Mouse (Mus musculus): ENCODE measurements around the gene Cth.

The Cth gene

DNA sequence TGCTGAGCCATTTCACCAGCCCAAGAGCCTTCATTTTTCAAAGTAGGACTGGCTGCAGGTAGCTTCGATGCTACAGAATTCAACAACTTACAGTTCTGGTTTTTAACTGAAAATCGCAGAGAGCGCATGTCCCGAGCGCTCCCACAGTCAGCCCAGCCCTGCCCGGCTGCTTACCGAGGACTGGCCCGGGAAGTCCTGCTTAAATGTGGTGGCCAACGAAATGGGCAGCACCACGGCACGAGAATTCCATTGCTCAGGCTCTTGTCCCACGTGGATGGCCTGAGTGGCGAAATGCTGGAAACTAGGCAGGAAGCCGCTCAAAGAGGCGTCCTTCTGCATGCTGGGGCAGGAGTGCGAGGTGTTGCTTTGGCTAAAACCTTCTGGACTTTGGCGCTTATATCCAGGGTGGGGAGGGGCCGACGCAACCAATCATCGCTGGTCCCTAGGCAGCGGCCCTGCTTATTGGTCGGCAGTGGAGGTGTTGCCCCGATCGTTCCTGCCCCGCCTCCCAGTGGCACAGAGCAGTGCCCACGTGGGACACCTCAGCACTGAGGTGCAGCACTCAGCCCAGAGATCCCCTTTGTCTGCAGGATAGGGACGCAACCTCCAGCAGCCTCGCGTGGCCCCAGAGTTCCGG is at the start of gene Cth:
Gene Cth, minus strand, starts transcription at position 386 of the 637 bp plus-strand sequence.
- in situ Hi-C loops (cut with MboI; ENCODE audit: unreplicated experiment in 2 of 2): loop anchor here in 1 of 2 experiments (25.0 kb wide), 1 partner anchor 388 kb away; the partner anchor contains the start of gene Zranb2

DNA sequence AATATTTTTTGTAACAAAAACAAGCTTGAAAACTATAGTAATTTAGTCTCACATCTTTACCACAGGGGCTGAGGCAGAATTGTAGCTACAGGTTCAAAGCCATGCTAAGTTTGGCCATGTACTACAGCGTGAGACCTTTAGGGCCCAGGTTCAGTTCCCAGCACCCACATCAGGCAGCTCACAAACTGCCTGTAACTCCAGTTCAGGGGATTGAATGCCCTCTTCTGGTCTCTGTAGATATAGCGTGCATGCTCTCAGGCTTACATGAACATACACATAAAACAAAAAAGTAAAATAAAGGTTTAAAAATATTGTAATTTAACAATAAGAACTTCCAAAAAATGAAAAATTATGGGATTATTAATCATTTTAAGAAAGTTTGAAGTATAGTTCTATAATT is 48.4 kb upstream of the Cth start:
- in situ Hi-C loops (cut with MboI; ENCODE audit: unreplicated experiment in 2 of 2): no loop called here

DNA sequence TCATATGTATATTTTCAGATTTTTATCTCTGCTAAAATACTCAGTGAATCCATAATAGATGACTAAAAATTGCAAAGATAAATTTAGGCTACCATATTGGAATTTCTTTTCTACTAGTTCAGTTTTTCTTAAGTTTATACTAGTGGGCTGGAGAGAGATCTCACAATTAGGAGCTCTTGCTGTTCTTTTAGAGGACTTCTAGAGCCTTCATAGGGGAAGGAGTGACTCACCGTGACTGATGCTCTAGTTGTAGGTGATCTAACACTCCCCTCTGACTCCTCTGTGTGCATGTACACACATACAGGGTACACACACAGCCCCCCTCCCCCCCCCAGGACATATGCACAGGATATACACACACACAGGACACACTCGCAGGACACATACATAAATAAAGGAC is 46.3 kb upstream of the Cth start:
- in situ Hi-C loops (cut with MboI; ENCODE audit: unreplicated experiment in 2 of 2): no loop called here

DNA sequence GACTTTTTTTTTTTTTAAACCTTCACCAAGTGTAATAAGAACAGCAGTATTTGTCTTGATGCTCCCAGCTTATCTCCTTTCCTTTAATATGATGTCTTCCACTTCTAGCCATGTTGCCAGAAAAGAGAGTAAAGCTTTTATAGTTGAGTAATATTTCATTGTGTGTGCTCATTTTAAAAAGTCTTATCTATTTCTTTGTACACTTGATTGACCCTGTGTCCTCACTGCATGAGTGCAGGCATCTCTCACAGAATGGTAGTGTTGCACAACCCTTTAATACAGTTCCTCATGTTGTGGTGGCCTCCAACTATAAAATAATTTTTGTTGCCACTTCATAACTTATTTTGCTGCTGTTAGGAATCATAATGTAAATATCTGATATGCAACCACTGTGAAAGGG is 32.4 kb upstream of the Cth start:
- in situ Hi-C loops (cut with MboI; ENCODE audit: unreplicated experiment in 2 of 2): no loop called here

DNA sequence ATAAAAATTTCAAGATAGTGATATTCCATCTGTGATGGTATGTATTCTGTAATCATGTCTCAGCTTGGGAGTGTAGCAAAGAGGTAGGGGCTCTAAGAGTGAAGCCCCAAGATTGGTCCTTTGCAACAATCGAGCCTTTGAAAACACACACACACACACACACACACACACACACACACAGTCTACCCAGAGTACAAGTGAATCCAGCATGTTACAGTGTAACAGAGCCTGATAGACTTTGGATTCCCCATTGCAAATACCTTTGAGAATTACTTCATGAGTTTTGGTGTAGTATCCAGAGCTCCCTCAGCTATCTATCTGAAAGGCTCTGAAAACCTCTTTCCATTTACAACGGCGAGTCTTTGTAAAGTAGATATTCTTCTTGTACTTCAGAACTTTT is 31.3 kb upstream of the Cth start:
- in situ Hi-C loops (cut with MboI; ENCODE audit: unreplicated experiment in 2 of 2): no loop called here

DNA sequence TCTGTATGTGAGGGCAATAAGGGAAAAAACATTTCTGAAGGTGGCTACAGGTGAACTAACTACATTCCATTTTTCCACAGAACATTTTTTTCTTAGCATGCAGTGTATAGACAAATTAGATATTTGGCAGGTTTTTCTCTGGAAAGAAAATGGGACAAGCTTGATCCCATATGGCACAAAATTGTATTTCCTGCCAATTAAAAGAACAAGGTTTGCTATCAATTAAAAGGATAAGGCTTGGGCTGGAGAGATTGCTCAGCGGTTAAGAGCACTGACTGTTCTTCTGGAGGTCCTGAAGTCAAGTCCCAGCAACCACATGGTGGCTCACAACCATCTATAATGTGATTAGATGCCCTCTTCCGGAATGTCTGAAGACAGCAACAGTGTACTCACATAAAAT is 30.6 kb upstream of the Cth start:
- in situ Hi-C loops (cut with MboI; ENCODE audit: unreplicated experiment in 2 of 2): no loop called here

DNA sequence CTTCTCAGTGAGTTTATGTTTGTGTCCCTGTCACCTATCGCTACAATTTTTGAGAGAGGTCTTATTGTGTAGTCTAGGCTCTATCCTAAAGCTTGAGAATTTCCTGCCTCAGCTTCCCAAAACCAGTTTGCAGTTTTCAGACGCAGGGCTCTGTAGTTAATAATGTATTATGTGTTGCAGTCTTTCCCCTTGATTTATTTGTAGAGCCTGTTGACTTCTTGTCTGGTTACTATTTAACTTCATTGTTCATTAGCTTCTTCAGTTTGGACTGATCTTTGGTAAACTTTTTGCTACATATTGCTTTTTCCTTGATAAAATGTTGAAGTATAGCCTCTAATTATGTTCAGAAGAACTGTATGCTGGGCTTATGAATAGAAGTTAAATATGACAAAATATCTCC is 27.8 kb upstream of the Cth start:
- in situ Hi-C loops (cut with MboI; ENCODE audit: unreplicated experiment in 2 of 2): loop anchor here in 1 of 2 experiments (5.0 kb wide), 1 partner anchor 65 kb away; no protein-coding TSS in a partner anchor

DNA sequence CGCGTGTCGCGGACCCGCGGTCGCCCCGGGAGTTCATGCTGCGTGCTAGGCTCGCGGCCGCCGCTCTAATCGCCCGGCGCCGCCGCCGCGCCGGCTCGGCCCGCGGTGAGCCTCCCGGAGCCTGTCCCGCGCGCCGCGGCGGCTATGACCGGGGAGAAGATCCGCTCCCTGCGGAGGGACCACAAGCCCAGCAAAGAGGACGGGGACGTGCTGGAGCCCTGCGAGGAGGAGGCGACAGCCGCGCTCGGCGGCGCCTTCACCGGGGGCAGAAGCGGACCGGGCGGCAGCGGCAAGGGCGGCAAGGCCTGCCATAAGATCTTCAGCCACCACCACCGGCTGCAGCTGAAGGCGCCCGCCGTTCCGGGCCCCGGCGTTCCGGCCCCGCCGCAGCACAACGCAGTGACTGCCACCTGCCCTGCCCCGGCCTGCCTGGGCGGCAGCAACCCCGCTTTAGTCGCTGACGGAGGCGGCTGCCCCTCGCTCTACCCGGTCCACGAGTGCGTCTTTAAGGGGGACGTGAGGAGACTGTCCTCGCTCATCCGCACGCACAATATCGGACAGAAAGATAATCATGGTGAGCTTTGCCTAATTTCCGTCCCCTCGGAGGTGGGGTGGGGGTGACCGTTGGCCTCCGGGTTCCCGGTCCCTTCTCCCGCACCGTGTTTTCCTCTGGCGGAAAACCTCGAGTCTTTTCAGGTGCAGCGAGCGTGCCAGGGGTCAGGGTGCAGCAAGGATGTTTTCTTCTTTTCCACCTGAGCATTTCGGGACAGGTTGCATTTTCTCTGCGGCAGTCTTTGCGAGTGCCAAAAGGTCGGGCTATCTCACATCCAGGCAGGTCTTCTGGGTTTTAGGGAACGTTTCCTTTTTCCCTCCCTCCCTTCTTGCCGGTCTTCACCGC is 22.8 kb upstream of the Cth start:
- in situ Hi-C loops (cut with MboI; ENCODE audit: unreplicated experiment in 2 of 2): loop anchor here in 1 of 2 experiments (5.0 to 25.0 kb wide), 2 partner anchors 90 to 410 kb away; partner anchors contain the start of genes Lrrc40, Srsf11 and Zranb2

DNA sequence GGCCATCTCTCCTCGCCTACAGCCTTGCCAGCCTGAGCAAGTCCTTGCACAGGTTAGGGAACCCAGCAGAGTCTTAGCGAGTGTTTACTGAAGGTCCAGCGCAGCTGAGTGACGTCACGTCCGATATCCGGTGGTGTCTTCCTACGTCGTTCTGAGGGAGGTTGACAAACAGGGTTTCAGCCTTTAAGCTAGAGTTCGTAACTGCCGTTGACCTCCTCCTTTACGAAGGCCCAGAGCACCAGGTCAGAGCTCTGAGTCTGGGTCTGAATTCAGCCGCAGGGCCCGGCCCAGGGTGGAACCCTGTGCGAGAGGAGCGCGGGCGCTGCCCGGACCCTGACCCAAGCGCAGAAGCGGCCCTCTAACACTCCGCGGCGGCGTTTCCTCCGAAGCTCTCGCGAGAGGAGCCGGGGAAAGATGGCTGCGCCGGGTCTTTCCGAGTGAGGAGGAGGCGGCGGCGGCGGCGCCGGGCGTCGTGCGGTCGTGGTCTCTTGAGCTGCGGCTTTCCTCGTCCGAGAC is 22.0 kb upstream of the Cth start, which contains the start of gene Ankrd13c:
Gene Ankrd13c, plus strand, starts transcription at position 397 of the 516 bp plus-strand sequence.
- in situ Hi-C loops (cut with MboI; ENCODE audit: unreplicated experiment in 2 of 2): loop anchor here in 1 of 2 experiments (5.0 to 25.0 kb wide), 2 partner anchors 90 to 410 kb away; partner anchors contain the start of genes Lrrc40, Srsf11 and Zranb2

DNA sequence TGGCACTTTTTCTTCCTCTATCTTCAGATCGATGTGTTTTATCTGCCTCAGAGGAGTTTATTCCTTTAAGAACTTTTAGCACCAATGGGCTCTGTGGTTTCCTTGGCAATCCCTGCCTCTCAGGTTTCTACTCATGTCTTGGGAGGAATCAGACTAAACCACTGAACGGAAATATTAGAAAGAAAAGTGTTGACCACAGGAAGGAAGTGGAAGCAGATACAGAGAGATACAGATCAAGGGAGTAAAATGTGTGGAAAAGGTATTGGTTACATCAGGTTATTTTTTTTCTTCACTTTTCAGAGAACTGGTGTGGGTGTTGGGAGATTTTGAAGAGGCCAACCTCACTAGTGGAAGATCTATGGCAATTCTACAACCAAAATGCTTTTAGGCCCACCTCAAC is 13.7 kb upstream of the Cth start:
- in situ Hi-C loops (cut with MboI; ENCODE audit: unreplicated experiment in 2 of 2): loop anchor here (10.0 to 25.0 kb wide), 2 partner anchors 401 to 1566 kb away; partner anchors contain the start of gene Zranb2 (in 1 of the 2)

DNA sequence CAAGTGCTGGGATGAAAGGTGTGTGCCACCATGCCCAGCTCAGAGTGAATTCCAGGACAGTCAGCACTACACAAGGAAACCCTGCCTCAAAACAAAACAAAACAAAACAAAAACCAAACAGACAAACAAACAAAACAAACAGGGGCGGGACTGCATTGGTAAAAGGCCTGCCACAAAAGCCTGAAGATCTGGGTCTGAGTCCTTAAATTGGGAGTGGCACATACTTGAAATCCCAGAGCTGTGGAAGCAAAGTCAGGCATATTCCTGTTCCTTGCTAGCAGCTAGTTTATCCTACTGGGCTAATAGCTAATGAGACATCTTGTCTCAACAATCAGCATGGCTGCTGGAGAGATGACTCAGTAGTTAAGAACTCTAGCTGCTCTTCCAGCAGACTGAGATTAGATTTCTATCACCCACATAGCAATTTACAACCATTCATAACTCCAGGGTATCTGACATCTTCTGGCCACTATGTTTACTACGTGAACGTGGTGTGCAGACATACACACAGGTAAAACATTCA is 9.5 kb upstream of the Cth start:
- in situ Hi-C loops (cut with MboI; ENCODE audit: unreplicated experiment in 2 of 2): loop anchor here (10.0 to 25.0 kb wide), 2 partner anchors 397 to 1570 kb away; partner anchors contain the start of gene Zranb2 (in 1 of the 2)

DNA sequence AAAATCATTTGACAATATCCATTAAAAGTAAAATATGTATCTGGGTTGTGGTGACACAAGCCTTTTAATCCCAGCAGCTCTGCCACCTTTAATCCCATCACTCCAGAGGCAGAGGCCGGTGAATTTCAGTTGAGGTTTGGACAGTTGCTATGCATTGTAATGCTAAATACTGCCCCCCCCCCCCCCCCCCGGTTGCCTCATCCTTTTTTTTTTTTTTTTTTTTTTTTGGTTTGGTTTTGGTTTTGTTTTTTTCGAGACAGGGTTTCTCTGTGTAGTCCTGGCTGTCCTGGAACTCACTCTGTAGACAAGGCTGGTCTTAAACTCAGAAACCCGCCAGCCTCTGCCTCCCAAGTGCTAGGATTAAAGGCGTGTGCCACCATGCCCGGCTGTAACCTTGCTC is 8.3 kb upstream of the Cth start:
- in situ Hi-C loops (cut with MboI; ENCODE audit: unreplicated experiment in 2 of 2): loop anchor here (10.0 to 25.0 kb wide), 2 partner anchors 396 to 1572 kb away; partner anchors contain the start of gene Zranb2 (in 1 of the 2)

DNA sequence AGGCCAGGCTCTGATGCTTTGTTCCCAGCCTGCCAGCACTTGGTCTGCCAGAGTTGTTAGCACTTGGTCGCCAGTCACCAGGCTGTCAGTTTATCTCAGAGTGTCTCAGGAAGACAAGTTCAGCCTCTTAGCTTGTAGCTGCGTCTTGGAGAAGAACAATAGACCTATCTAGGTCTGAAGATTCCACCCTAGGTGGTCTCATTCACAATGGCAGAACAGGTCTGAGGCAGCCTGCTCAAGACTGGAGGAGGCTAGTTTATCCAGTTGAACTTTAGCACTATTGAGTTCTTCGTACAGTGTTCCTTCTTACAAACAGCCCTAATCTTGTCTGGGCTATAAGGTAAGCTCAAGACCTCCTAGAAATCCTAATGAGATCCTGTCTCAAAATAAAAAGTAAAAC is 7.2 kb upstream of the Cth start:
- in situ Hi-C loops (cut with MboI; ENCODE audit: unreplicated experiment in 2 of 2): loop anchor here (10.0 to 25.0 kb wide), 2 partner anchors 395 to 1573 kb away; partner anchors contain the start of gene Zranb2 (in 1 of the 2)

DNA sequence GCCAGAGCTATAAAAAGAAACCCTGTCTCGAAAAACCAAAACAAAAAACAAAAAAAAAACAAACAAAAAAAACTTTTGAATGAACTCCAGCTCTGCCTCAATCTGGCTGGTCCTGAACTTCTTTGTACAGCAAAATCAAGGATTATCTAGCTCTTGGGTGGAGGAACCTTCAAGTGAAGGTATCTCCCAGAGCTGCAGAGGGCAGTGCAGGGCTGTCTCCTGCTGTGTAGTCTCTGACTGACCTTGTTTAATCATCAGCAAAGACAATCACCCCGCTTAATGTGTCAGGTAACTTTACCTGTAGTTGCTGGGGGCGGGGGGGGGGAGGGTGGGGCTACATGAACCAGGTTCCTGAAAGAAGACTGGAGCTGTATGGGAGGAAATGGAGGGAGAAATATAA is 6.7 kb upstream of the Cth start:
- in situ Hi-C loops (cut with MboI; ENCODE audit: unreplicated experiment in 2 of 2): loop anchor here (10.0 to 25.0 kb wide), 2 partner anchors 394 to 1573 kb away; partner anchors contain the start of gene Zranb2 (in 1 of the 2)

DNA sequence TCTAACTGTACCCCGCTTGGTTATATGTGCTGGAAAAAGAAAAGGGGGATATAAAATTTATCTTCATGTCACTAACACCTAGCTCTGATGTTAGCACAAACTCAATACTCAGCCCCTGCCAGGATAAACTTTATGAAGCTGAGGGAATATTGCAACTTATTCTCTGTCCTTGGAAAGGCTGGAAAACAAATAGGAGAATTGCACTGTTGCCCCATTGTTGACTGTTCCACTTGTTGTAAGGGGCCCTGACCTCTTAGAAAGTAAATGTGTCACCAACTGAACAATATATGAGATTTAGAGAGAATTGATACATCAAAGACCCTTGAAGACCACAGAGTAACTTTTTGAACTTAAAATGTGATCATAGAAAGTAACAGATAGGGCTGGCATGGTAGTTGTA is 4.5 kb upstream of the Cth start:
- in situ Hi-C loops (cut with MboI; ENCODE audit: unreplicated experiment in 2 of 2): loop anchor here in 1 of 2 experiments (25.0 kb wide), 1 partner anchor 392 kb away; the partner anchor contains the start of gene Zranb2

DNA sequence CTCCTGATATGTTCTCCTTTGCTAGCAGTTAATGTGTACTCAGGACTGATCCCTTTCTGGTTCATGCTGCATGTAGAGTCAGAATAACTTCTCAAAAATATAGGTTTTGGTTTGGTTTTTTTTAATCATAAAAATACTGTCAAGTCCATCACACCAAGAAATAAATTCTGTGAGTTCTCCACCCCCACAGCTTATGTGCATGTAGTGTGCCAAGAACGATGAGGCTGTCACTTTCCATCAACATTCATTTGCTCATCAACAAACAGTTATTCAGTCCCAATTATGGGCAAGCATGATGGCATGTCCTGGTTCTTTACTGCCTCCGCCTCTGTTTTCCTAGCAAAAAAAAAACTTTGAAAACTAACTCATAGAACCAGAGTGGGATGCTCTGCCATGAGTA is 3.9 kb upstream of the Cth start:
- in situ Hi-C loops (cut with MboI; ENCODE audit: unreplicated experiment in 2 of 2): loop anchor here in 1 of 2 experiments (25.0 kb wide), 1 partner anchor 391 kb away; the partner anchor contains the start of gene Zranb2

DNA sequence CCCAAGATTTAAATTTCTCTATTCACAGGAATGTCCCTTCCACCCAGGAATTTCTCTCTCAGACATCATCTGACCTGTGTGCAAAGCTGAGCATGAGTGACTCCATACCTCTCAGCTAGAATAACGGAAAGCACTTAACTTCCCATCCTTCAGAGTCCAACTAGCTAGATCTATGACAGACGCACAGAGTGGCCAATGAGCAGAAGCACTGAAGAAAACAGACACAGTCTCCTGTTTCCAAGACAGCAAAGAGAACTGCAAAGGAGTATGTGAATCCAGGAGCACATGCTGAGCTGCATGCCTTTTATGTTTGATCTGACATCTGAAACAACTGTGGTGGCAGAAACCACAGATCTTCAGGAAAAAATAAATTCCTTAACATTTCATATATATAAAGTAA is 1.9 kb upstream of the Cth start:
- in situ Hi-C loops (cut with MboI; ENCODE audit: unreplicated experiment in 2 of 2): loop anchor here in 1 of 2 experiments (25.0 kb wide), 1 partner anchor 389 kb away; the partner anchor contains the start of gene Zranb2

DNA sequence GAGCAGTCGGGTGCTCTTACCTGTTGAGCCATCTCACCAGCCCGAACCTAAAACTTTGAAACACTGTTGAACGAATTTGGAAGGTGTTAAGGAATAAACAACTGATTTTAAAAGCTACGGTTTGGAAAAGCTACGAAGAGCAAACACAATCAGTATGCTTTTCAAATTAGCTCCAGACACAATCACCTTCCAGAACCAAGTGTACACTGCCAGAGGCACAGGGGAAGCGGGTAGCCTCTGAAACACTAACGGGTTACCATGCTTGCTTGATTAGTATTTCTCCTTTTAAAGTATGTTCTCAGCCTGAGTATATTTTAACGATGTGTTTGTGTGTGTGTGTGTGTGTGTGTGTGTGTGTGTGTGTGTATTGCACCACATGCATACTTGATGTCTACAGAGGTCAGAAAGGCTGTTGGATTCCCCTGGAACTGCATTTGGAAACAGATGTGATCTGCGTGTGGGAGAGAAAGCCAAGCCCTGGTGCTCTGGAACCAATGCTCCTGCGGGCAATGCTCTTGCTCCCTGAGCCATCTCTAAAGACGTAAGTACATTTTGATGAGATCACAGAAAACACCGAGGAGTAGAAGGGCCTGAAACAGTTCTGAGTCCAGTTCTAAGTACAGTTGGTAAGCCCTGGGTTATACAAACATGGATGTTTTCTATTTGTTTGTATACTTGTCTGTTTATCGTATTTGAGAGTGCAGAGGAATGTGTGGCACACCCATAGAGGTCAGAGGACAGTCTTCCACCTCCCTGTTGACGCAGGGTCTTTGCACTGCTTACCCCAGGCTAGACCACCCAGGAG is 1.0 kb upstream of the Cth start:
- in situ Hi-C loops (cut with MboI; ENCODE audit: unreplicated experiment in 2 of 2): loop anchor here in 1 of 2 experiments (25.0 kb wide), 1 partner anchor 389 kb away; the partner anchor contains the start of gene Zranb2

DNA sequence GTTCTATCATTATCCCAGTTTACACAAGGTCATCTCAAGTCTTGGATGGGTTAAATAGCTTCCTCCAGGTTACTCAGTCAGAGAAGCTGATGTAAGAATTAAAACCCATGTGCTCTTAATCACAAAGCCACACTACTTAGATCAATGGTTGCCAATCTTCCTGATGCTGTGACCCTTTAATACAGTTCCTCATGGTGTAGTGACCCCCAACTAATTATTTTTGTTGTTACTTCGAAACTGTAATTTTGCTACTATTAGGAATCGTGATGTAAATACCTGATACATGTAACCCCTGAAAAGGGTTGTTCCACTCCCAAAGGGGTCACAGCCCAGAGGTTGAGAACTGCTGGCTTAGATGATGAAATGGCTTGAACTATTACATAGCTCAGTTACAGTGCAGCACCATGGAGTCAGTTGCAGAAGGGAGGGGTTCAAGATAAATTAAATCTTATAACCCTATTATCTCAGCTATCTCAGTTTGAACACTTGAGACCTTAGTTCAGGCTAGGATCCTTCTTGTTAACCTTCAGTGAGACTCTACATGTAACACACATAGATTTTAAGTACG is 1.5 kb downstream of the Cth start:
- in situ Hi-C loops (cut with MboI; ENCODE audit: unreplicated experiment in 2 of 2): no loop called here

Measured in v-Abl transformed pro-B cells (cell line).